Mouse (Mus musculus) liver, postnatal 0 days (tissue): ENCODE data around the gene Lrch3.

ENCODE experiments used
- CTCF ChIP-seq: sonication (generic); IDR thresholded peaks from 2 replicates; pipeline ENCODE4 v1.5.1; 2016; ENCODE audit warnings: antibody characterized with exemption, low read depth
- EP300 ChIP-seq: IDR thresholded peaks from 2 replicates; pipeline ENCODE4 v1.6.1; 2016; ENCODE audit warnings: antibody characterized with exemption, low read depth, mild to moderate bottlenecking

DNA sequence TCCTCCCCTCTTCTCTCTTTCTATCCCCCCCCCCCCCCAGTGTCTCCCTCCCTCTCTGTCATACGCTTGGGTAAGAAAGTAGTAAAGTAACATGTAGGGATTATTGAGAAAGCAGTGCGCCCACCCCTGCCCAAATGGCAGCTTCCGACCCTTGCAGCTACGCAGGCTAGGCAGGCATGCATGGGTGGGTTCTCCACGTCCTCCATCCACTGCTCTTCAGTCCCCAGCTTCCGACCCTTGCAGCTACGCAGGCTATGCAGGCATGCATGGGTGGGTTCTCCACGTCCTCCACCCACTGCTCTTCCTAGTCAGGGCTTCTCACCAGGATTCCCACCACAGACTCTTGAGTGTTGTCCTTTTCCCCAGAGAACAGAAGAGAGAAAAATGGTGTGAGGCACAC is 34.1 kb downstream of the Lrch3 start:
- TF ChIP-seq CTCF (no peak), EP300 (no peak)
